Mouse (Mus musculus) adrenal gland, postnatal 10 days (tissue): ENCODE data around the gene Csdc2. TPM values are rescaled to one million over a fixed set of nuclear protein-coding genes. Genes with fewer than 3 reads are reported as not detected.
"Not testable (repeated sequence)": the region's sequence is repeated elsewhere in the genome, so short reads cannot be mapped to it uniquely, and the experiment has no call there.

Source experiments
- DNase-seq: peaks from one replicate; pipeline ENCODE4 v3.0.0; 2021; ENCODE audit warnings: mixed read lengths
- total RNA-seq, 2 experiments: library from RNA; stranded (reverse); gene quantifications; 2 replicates each; pipeline ENCODE4 v1.2.3; 2021

Csdc2 gene
- total RNA-seq, 2 experiments from 2014 or later, result 16.9 to 27.9 TPM

- DNase-seq, result no peak
These were observed 18.9 kb downstream of the Csdc2 start for GRCm38 (mm10) chr15:81955414-81955813.

- peak; percentile 74 for DNase-seq
These were observed 19.9 kb downstream of the Csdc2 start for GRCm38 (mm10) chr15:81956457-81956856.

- DNase-seq, result no peak
These were observed 21.0 kb downstream of the Csdc2 start for GRCm38 (mm10) chr15:81957598-81957997.

- DNase-seq, result no peak
These were observed 22.3 kb downstream of the Csdc2 start for GRCm38 (mm10) chr15:81958906-81959305.

- DNase-seq, result peak; percentile 99
These were observed 23.9 kb downstream of the Csdc2 start, which contains the start of gene Pmm1 for GRCm38 (mm10) chr15:81960171-81961077. Gene Pmm1 (minus strand): TSS chr15:81960930.

GRCm38 (mm10) chr15:81961078-81961451, 24.5 kb downstream of the Csdc2 start:
- no peak for DNase-seq

GRCm38 (mm10) chr15:81964262-81964661, 27.7 kb downstream of the Csdc2 start:
- DNase-seq, result no peak

- DNase-seq, result no peak
These were observed 28.5 kb downstream of the Csdc2 start for GRCm38 (mm10) chr15:81964980-81965545.

- no peak for DNase-seq
These were observed 29.7 kb downstream of the Csdc2 start for GRCm38 (mm10) chr15:81966062-81966829.

- no peak for DNase-seq
These were observed 31.3 kb downstream of the Csdc2 start for GRCm38 (mm10) chr15:81967821-81968220.

GRCm38 (mm10) chr15:81968447-81968846, 31.9 kb downstream of the Csdc2 start:
- DNase-seq, result no peak

GRCm38 (mm10) chr15:81969173-81969572, 32.6 kb downstream of the Csdc2 start:
- DNase-seq, result no peak

GRCm38 (mm10) chr15:81969635-81970034, 33.1 kb downstream of the Csdc2 start:
- DNase-seq, result not testable (repeated sequence)

GRCm38 (mm10) chr15:81970498-81970897, 33.9 kb downstream of the Csdc2 start:
- not testable (repeated sequence) for DNase-seq

- DNase-seq, result not testable (repeated sequence)
These were observed 38.6 kb downstream of the Csdc2 start for GRCm38 (mm10) chr15:81975156-81975555.

- DNase-seq, result no peak
These were observed 43.8 kb downstream of the Csdc2 start, which contains the start of gene 1700029P11Rik for GRCm38 (mm10) chr15:81980321-81980720. Gene 1700029P11Rik (plus strand): TSS chr15:81980540.

- DNase-seq, result no peak
These were observed 45.6 kb downstream of the Csdc2 start for GRCm38 (mm10) chr15:81982173-81982572.

- DNase-seq, result no peak
These were observed 49.0 kb downstream of the Csdc2 start for GRCm38 (mm10) chr15:81985267-81986161.

GRCm38 (mm10) chr15:81987646-81988045, 51.1 kb downstream of the Csdc2 start, which contains the start of gene Xrcc6:
Gene Xrcc6 (plus strand): TSS chr15:81987835.
- DNase-seq, result peak; percentile 67

- DNase-seq, result peak; percentile 95
These were observed 53.0 kb downstream of the Csdc2 start for GRCm38 (mm10) chr15:81989371-81990062.

- DNase-seq, result peak; percentile 37
These were observed 54.0 kb downstream of the Csdc2 start for GRCm38 (mm10) chr15:81990549-81990948.
